Mouse (Mus musculus): ENCODE measurements around the gene Gm43738. TPM values are rescaled to one million over a fixed set of nuclear protein-coding genes. Genes with fewer than 3 reads are reported as not detected.

The Gm43738 gene
- polyA plus RNA-seq (2015; fragmentation: Illumina TruSeq; extraction: RNeasy Lipid Tissue Mini Kit (QIAGEN cat#74804); ENCODE audit: insufficient read depth, low replicate concordance) = not detected

DNA sequence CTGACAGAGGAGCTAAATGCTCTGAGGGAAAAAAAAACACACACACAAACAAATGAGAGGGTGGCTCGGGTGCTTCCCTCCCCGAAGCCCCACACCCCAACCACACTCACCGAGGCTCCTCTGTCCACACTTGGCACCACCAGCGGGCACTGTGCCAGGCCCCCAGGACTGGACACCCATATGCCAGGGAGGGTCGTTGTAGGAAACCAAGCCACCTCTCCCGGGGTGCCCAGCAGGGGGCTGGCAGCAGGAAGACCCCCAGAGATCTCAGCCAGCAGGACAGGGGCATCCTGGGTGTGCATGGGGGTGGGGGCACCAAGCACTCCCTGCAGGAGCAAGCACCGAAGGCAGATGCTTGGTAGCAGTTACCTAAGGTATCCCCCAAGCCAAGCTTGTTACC, at the start of gene Gm43738:
Gm43738 (minus strand) TSS at position 289 of the 400 bp plus-strand sequence.

DNA sequence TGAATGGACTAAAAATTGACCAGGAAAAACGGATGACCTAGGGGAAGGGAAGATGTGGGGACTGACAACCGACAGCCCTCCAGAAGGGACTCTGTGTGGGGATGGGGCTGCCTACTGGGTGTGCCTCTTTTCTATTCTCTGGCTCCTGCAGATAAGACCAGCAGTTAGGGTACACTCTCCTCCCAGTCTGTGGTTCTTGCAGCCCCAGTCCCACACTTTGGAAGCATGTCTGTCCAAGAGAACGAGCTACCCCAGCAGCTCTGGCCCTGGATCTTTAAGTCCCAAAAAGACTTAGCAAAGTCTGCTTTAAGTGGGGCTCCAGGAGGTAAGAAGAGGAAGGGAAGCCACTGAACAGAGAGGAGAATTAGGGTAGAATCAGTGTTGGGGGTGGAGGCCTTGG, 35.1 kb upstream of the Gm43738 start, which contains the start of gene Pklr:
Pklr (plus strand) TSS at position 185 of the 400 bp plus-strand sequence.

DNA sequence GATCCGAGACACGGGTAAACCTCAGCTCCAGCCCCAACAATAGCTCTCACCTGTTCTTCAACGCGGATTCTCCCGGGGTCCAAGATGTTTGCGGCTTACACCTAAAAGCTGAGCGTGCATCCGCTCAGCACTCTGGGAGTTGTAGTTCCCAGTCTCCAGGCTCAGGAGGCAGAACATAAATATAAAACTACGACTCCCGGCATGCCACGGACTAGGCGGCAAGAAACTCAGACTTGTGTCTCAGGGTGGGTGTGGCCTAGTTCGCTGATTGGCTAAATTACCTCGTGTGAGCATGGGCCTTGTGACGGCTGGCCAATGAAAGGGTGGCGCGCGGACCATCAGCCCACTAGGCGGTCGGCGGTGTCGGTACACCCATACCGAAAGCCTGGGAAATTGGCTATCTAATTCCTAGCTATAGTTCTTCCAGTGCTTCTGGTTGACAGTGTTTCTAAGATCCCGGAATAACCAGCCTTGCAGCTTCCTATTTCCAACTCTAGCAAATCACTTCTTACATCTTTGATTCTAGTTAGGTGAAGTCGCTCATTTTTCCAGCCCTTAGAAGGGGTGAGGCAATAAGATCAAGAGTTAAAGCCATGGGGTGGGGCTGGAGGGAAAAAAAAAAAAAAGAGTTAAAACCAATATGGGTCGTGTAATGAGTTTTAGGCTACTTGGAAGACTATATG, 1.1 kb upstream of the Gm43738 start, which contains the start of gene Fdps:
Fdps (minus strand) TSS at position 148 of the 683 bp plus-strand sequence.

DNA sequence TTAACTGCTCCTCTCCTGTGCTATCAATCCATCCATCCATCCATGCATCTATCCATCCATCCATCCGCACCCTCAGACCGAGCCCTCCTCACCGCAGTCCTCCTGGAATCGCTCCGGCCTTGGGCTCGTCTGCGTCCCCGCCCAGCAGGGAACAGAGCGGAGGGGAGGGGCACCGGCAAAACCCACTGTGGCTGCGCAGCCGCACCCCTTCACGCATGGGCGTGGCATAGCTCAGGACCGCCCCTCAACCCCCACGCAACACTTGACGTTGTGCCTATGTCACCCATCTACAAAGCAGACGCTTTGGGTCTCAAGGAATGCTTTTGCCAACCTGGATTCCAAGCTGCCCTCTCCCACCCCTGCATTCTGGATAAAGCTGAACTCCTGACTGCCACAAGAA, 7.7 kb downstream of the Gm43738 start, which contains the start of gene Rusc1:
Rusc1 (minus strand) TSS at position 137 of the 400 bp plus-strand sequence.

Other genes starting within 250 kb of the Gm43738 start
- 8.1 TPM for gene Msto1, start 187.1 kb downstream of the Gm43738 start, polyA plus RNA-seq (2015; fragmentation: Illumina TruSeq; extraction: RNeasy Lipid Tissue Mini Kit (QIAGEN cat#74804); ENCODE audit: insufficient read depth, low replicate concordance)
- gene Ash1l, start 150.5 kb downstream of the Gm43738 start, polyA plus RNA-seq (2015; fragmentation: Illumina TruSeq; extraction: RNeasy Lipid Tissue Mini Kit (QIAGEN cat#74804); ENCODE audit: insufficient read depth, low replicate concordance) = 56.6 TPM
- gene Dap3, start 149.9 kb downstream of the Gm43738 start, polyA plus RNA-seq (2015; fragmentation: Illumina TruSeq; extraction: RNeasy Lipid Tissue Mini Kit (QIAGEN cat#74804); ENCODE audit: insufficient read depth, low replicate concordance) = 82.1 TPM
- gene Rusc1, start 7.8 kb downstream of the Gm43738 start, polyA plus RNA-seq (2015; fragmentation: Illumina TruSeq; extraction: RNeasy Lipid Tissue Mini Kit (QIAGEN cat#74804); ENCODE audit: insufficient read depth, low replicate concordance) = 22.4 TPM
- gene Fdps, start 860 bp upstream of the Gm43738 start, polyA plus RNA-seq (2015; fragmentation: Illumina TruSeq; extraction: RNeasy Lipid Tissue Mini Kit (QIAGEN cat#74804); ENCODE audit: insufficient read depth, low replicate concordance) = 37.3 TPM
- 1.8 TPM for gene Pklr, start 35.0 kb upstream of the Gm43738 start, polyA plus RNA-seq (2015; fragmentation: Illumina TruSeq; extraction: RNeasy Lipid Tissue Mini Kit (QIAGEN cat#74804); ENCODE audit: insufficient read depth, low replicate concordance)
- gene Hcn3, start 59.1 kb upstream of the Gm43738 start, polyA plus RNA-seq (2015; fragmentation: Illumina TruSeq; extraction: RNeasy Lipid Tissue Mini Kit (QIAGEN cat#74804); ENCODE audit: insufficient read depth, low replicate concordance) = 0.23 TPM
- 91.6 TPM for gene Clk2, start 63.7 kb upstream of the Gm43738 start, polyA plus RNA-seq (2015; fragmentation: Illumina TruSeq; extraction: RNeasy Lipid Tissue Mini Kit (QIAGEN cat#74804); ENCODE audit: insufficient read depth, low replicate concordance)
- gene Scamp3, start 76.4 kb upstream of the Gm43738 start, polyA plus RNA-seq (2015; fragmentation: Illumina TruSeq; extraction: RNeasy Lipid Tissue Mini Kit (QIAGEN cat#74804); ENCODE audit: insufficient read depth, low replicate concordance) = 49.7 TPM
- gene Fam189b, start 82.0 kb upstream of the Gm43738 start, polyA plus RNA-seq (2015; fragmentation: Illumina TruSeq; extraction: RNeasy Lipid Tissue Mini Kit (QIAGEN cat#74804); ENCODE audit: insufficient read depth, low replicate concordance) = 19.3 TPM
- gene Gba, start 101.8 kb upstream of the Gm43738 start, polyA plus RNA-seq (2015; fragmentation: Illumina TruSeq; extraction: RNeasy Lipid Tissue Mini Kit (QIAGEN cat#74804); ENCODE audit: insufficient read depth, low replicate concordance) = 71.7 TPM
- 2.9 TPM for gene Thbs3, start 114.1 kb upstream of the Gm43738 start, polyA plus RNA-seq (2015; fragmentation: Illumina TruSeq; extraction: RNeasy Lipid Tissue Mini Kit (QIAGEN cat#74804); ENCODE audit: insufficient read depth, low replicate concordance)
- 58.4 TPM for gene Mtx1, start 126.0 kb upstream of the Gm43738 start, polyA plus RNA-seq (2015; fragmentation: Illumina TruSeq; extraction: RNeasy Lipid Tissue Mini Kit (QIAGEN cat#74804); ENCODE audit: insufficient read depth, low replicate concordance)
- gene Muc1, start 128.0 kb upstream of the Gm43738 start, polyA plus RNA-seq (2015; fragmentation: Illumina TruSeq; extraction: RNeasy Lipid Tissue Mini Kit (QIAGEN cat#74804); ENCODE audit: insufficient read depth, low replicate concordance) = 0.52 TPM
- 83.8 TPM for gene Krtcap2, start 144.9 kb upstream of the Gm43738 start, polyA plus RNA-seq (2015; fragmentation: Illumina TruSeq; extraction: RNeasy Lipid Tissue Mini Kit (QIAGEN cat#74804); ENCODE audit: insufficient read depth, low replicate concordance)
- gene Trim46, start 145.2 kb upstream of the Gm43738 start, polyA plus RNA-seq (2015; fragmentation: Illumina TruSeq; extraction: RNeasy Lipid Tissue Mini Kit (QIAGEN cat#74804); ENCODE audit: insufficient read depth, low replicate concordance) = 0.54 TPM
- gene Dpm3, start 158.3 kb upstream of the Gm43738 start, polyA plus RNA-seq (2015; fragmentation: Illumina TruSeq; extraction: RNeasy Lipid Tissue Mini Kit (QIAGEN cat#74804); ENCODE audit: insufficient read depth, low replicate concordance) = 3.5 TPM
- gene Slc50a1, start 169.5 kb upstream of the Gm43738 start, polyA plus RNA-seq (2015; fragmentation: Illumina TruSeq; extraction: RNeasy Lipid Tissue Mini Kit (QIAGEN cat#74804); ENCODE audit: insufficient read depth, low replicate concordance) = 93.1 TPM
- 3.6 TPM for gene Efna1, start 180.0 kb upstream of the Gm43738 start, polyA plus RNA-seq (2015; fragmentation: Illumina TruSeq; extraction: RNeasy Lipid Tissue Mini Kit (QIAGEN cat#74804); ENCODE audit: insufficient read depth, low replicate concordance)
- gene Efna3, start 221.9 kb upstream of the Gm43738 start, polyA plus RNA-seq (2015; fragmentation: Illumina TruSeq; extraction: RNeasy Lipid Tissue Mini Kit (QIAGEN cat#74804); ENCODE audit: insufficient read depth, low replicate concordance) = not detected
- not detected for gene Efna4, start 236.9 kb upstream of the Gm43738 start, polyA plus RNA-seq (2015; fragmentation: Illumina TruSeq; extraction: RNeasy Lipid Tissue Mini Kit (QIAGEN cat#74804); ENCODE audit: insufficient read depth, low replicate concordance)
- gene Adam15, start 248.9 kb upstream of the Gm43738 start, polyA plus RNA-seq (2015; fragmentation: Illumina TruSeq; extraction: RNeasy Lipid Tissue Mini Kit (QIAGEN cat#74804); ENCODE audit: insufficient read depth, low replicate concordance) = 18.7 TPM